Mouse (Mus musculus): Measurements from ENCODE around the gene Tcf23.
"Not testable (repeated sequence)": the region's sequence is repeated elsewhere in the genome, so short reads cannot be mapped to it uniquely, and the experiment has no call there.

The Tcf23 gene

GRCm38 (mm10) chr5:30994910-30995635 lies 26.6 kb downstream of the Tcf23 start:
- no peak for DNase-seq (ENCODE audit: extremely low read depth, low read depth, low spot score)

- DNase-seq (ENCODE audit: extremely low read depth, low read depth, low spot score): no peak
Observed at GRCm38 (mm10) chr5:30998306-30998705, 29.8 kb downstream of the Tcf23 start.

GRCm38 (mm10) chr5:30999324-30999723 lies 30.9 kb downstream of the Tcf23 start:
- no peak for DNase-seq (ENCODE audit: extremely low read depth, low read depth, low spot score)

- DNase-seq (ENCODE audit: extremely low read depth, low read depth, low spot score): no peak
Observed at GRCm38 (mm10) chr5:31000122-31000521, 31.7 kb downstream of the Tcf23 start.

- no peak for DNase-seq (ENCODE audit: extremely low read depth, low read depth, low spot score)
Observed at GRCm38 (mm10) chr5:31000993-31001392, 32.5 kb downstream of the Tcf23 start.

GRCm38 (mm10) chr5:31001560-31001959 lies 33.1 kb downstream of the Tcf23 start:
- no peak for DNase-seq (ENCODE audit: extremely low read depth, low read depth, low spot score)

GRCm38 (mm10) chr5:31004184-31004583 lies 35.7 kb downstream of the Tcf23 start:
- DNase-seq (ENCODE audit: extremely low read depth, low read depth, low spot score): no peak

- no peak for DNase-seq (ENCODE audit: extremely low read depth, low read depth, low spot score)
Observed at GRCm38 (mm10) chr5:31012737-31013136, 44.3 kb downstream of the Tcf23 start.

GRCm38 (mm10) chr5:31015913-31016312 lies 47.5 kb downstream of the Tcf23 start:
- DNase-seq (ENCODE audit: extremely low read depth, low read depth, low spot score): no peak

GRCm38 (mm10) chr5:31021790-31022189 lies 53.3 kb downstream of the Tcf23 start:
- DNase-seq (ENCODE audit: extremely low read depth, low read depth, low spot score): not testable (repeated sequence)

GRCm38 (mm10) chr5:31022690-31023089 lies 54.2 kb downstream of the Tcf23 start:
- no peak for DNase-seq (ENCODE audit: extremely low read depth, low read depth, low spot score)

GRCm38 (mm10) chr5:31023254-31023653 lies 54.8 kb downstream of the Tcf23 start:
- no peak for DNase-seq (ENCODE audit: extremely low read depth, low read depth, low spot score)

GRCm38 (mm10) chr5:31024641-31025040 lies 56.2 kb downstream of the Tcf23 start:
- no peak for DNase-seq (ENCODE audit: extremely low read depth, low read depth, low spot score)
